Mouse (Mus musculus) heart, embryonic 11.5 days (tissue): ENCODE data around the gene Dot1l. TPM values are rescaled to one million over a fixed set of nuclear protein-coding genes. Genes with fewer than 3 reads are reported as not detected.
"Not testable (repeated sequence)": the region's sequence is repeated elsewhere in the genome, so short reads cannot be mapped to it uniquely, and the experiment has no call there.

Source experiments
- ATAC-seq: fragments of 200-750 bp; cut with Nextera tagmentation; replicated peaks from 2 replicates; pipeline ENCODE4 v1.8.0; 2017; ENCODE audit warnings: moderate library complexity; ENCODE audit not compliant: insufficient number of reproducible peaks, low FRiP score, low TSS enrichment
- H3K27ac ChIP-seq: fragments of 300-500 bp; sonication (generic); 2 replicates; pipeline ENCODE4 v1.5.1; 2014; ENCODE audit warnings: mild to moderate bottlenecking, low read depth, low read length
- H3K27me3 ChIP-seq: fragments of 300-500 bp; sonication (generic); 2 replicates; pipeline ENCODE4 v1.6.1; 2014; ENCODE audit warnings: mild to moderate bottlenecking, low read length, mixed read lengths; ENCODE audit not compliant: control insufficient read depth, insufficient read depth
- H3K36me3 ChIP-seq: fragments of 300-500 bp; sonication (generic); 2 replicates; pipeline ENCODE4 v1.6.1; 2014; ENCODE audit warnings: mild to moderate bottlenecking, low read length, moderate library complexity, mixed read lengths; ENCODE audit not compliant: control insufficient read depth, insufficient read depth
- H3K4me1 ChIP-seq: fragments of 300-500 bp; sonication (generic); 2 replicates; pipeline ENCODE4 v1.6.1; 2014; ENCODE audit warnings: low read length; ENCODE audit not compliant: control insufficient read depth, insufficient read depth
- H3K4me2 ChIP-seq: fragments of 300-500 bp; sonication (generic); 2 replicates; pipeline ENCODE4 v1.6.1; 2014; ENCODE audit warnings: mild to moderate bottlenecking, moderate library complexity
- H3K4me3 ChIP-seq: fragments of 300-500 bp; sonication (generic); 2 replicates; pipeline ENCODE4 v1.5.1; 2014; ENCODE audit warnings: low read depth, low read length
- H3K9ac ChIP-seq: fragments of 300-500 bp; sonication (generic); 2 replicates; pipeline ENCODE4 v1.6.1; 2014; ENCODE audit warnings: mild to moderate bottlenecking, low read depth, low read length, moderate library complexity
- H3K9me3 ChIP-seq: fragments of 300-500 bp; sonication (generic); replicated peaks from 2 replicates; pipeline ENCODE4 v1.6.1; 2016; ENCODE audit warnings: low read length; ENCODE audit not compliant: control insufficient read depth
- WGBS: fragments of 180-500 bp; shearing (Covaris S2); extraction: QIAGEN DNeasy Blood & Tissue Kit; methylation state at CpG from one replicate; pipeline ENCODE4 v1.1.7; 2014; ENCODE audit not compliant: insufficient replicate concordance; 5-methylcytosine and 5-hydroxymethylcytosine counted together
- polyA plus RNA-seq: library from polyadenylated mRNA; unstranded; fragments of >200 nt; fragmentation: Nextera tagmentation; extraction: Ambion mirVana; gene quantifications from 2 replicates; pipeline ENCODE4 v1.2.1, GENCODE M21; 2014

The Dot1l gene
- polyA plus RNA-seq, 1 experiment from 2014 or later = 27.3 TPM

DNA sequence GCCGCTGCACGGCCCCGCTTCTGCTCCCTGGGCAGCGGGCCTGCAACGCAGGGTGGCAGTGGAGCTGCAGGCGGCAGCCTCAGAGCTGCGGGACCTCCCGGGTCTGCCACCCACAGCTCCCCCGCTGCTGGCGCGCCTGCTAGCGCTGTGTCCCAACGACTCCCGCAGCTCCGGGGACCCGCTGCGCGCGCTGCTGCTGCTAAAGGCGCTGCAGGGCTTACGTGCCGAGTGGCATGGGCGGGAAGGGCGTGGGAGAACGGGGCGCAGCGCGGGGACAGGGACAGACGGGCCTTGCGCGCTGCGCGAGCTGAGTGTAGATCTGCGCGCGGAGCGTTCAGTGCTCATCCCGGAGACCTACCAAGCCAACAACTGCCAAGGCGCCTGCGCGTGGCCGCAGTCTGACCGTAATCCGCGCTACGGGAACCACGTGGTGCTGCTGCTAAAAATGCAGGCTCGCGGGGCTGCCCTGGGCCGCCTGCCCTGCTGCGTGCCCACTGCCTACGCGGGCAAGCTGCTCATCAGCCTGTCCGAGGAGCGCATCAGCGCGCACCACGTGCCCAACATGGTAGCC lies 52.1 kb downstream of the Dot1l start:
- no peaks in the 10 kb centered on the region for H3K9me3 ChIP-seq
- H3K27ac ChIP-seq = peak overlapping the region; percentile 64
- peak overlapping the region; percentile 73 for H3K9ac ChIP-seq
- WGBS = 1% methylated on average over 57 of the region's 58 CpGs
- peak overlapping the region; percentile 96 for H3K4me2 ChIP-seq
- H3K36me3 ChIP-seq = peaks cover 16% of the 10 kb centered on the region
- peaks cover 11% of the 10 kb centered on the region for H3K27me3 ChIP-seq
- H3K4me1 ChIP-seq = peaks cover 51% of the 10 kb centered on the region
- H3K4me3 ChIP-seq = peak overlapping the region; percentile 48
- peak; percentile 13; the same call in 1 of the 2 replicates for ATAC-seq

DNA sequence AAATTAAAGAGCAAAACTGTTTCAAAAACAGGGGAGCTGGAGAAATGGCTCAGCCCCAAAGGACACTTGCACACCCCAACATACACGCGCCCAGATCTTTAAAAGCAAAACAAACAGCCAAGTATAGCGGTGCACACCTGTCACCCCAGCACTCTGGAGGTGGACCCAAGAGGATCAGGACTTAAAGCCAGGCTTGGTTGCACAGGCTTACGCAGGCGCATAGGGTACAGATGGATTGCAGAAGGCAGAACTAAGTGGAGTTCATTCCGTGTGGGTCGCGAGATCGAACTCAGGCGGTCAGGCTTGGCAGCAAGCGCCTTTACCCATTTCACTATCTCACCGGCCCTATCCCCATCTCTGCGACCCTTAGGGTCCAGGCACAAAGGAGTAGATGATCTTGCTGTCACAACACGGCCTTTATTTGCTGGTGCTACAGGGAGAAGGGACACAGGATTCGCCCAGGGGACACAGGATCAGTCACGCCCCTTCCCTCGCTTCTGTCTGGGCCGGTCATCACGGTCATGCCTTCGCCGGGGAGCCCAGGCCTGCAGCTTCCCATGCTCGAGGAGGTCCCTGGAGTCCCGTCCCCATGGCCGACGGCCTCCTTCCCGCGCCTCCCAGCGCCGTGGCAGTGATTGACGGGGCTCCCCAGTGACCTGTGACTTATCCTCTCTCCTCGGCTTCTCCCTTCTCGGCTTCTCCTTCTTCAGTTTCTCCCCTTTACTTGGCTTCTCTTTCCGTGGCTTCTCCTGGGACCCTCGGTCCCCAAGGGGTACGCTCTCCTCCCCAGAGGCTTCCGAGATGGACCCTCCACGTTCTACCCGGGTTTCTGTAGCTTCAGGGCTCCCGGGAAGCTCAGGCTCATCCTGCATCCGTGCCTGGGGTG lies 53.3 kb downstream of the Dot1l start:
- peak overlapping the region; percentile 64 for H3K27ac ChIP-seq

DNA sequence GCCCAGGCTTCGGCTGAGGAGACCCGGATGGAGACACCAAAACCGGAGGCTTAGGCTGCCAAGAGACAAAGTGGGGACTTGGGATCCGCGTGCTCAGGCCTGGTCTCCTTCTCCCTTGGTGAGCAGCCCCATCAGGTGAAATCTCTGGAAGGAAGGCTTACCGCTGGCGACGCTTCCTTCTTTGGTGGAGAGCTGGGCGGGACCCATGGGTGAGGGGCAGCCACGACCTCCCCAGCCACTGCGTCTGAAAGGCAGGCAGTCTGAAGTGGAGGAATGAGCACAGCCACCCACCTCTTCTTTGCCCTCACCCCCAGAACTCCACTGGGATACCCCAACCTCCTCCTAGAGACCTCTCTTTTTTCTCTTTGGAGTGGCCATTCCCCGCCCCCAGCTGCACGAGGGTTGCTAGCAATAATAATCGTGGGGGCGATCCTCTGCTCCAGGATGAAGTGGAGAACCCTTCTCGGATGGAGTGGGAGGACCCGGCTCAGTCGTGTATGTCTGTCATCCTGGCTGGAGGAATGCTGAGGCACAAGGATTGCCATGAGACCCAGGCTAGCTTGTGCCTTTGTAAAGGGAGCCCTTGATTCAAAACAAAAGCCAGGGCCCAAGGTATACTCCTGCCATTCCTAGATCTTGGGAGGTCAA lies 54.1 kb downstream of the Dot1l start:
- H3K9me3 ChIP-seq = no peaks in the 10 kb centered on the region

More for the DNA sequence above, 53.3 kb downstream of the Dot1l start:
- Histone ChIP-seq H3K4me3 (peak overlapping the region; percentile 48), H3K36me3 (peaks cover 10% of the 10 kb centered on the region), H3K4me1 (peaks cover 51% of the 10 kb centered on the region), H3K4me2 (peak overlapping the region; percentile 96), H3K27me3 (peaks cover 11% of the 10 kb centered on the region), H3K9me3 (no peaks in the 10 kb centered on the region), H3K9ac (peak overlapping the region; percentile 63)
- no peak for ATAC-seq
- 17% methylated on average over 40 of the region's 40 CpGs for WGBS

DNA sequence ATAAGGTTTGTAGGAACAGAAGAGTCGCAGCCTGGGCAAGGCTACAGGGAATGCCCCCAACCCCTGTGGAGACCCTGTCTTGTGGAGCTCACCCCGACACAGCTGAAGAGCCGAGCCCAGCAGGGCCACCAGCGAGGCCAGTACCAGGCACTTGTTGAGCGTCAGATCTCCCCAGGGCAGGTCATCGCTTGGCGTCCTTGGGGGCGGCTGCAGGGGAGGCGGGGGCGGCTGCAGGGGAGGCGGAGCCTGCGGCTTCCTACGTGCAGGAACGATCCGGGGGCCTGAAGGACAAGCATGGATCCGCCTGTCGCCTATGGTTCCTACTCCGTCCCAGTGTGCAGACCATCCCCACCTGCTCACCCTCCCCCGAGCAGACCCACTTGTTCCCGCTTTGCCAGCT lies 55.1 kb downstream of the Dot1l start:
- peaks cover 45% of the 10 kb centered on the region for H3K4me1 ChIP-seq
- peak overlapping the region; percentile 60 for H3K4me2 ChIP-seq
- 0 out of 2 replicates have a peak overlapping the region, but pooled peaks have one; percentile 50 for H3K27ac ChIP-seq
- peaks cover 11% of the 10 kb centered on the region for H3K27me3 ChIP-seq
- ATAC-seq = no peak
- no peaks in the 10 kb centered on the region for H3K9me3 ChIP-seq
- H3K4me3 ChIP-seq = peak overlapping the region; percentile 27
- H3K36me3 ChIP-seq = no peaks in the 10 kb centered on the region
- 1% methylated on average over 18 of the region's 20 CpGs for WGBS
- H3K9ac ChIP-seq = peak overlapping the region; percentile 50; the same call in 1 of the 2 replicates

More for the DNA sequence above, 54.1 kb downstream of the Dot1l start:
- Histone ChIP-seq H3K4me2 (peak overlapping the region; percentile 96), H3K4me1 (peaks cover 51% of the 10 kb centered on the region), H3K4me3 (peak overlapping the region; percentile 48), H3K27me3 (peaks cover 11% of the 10 kb centered on the region), H3K9ac (peak overlapping the region; percentile 63), H3K27ac (peak overlapping the region; percentile 64), H3K36me3 (peaks cover 3% of the 10 kb centered on the region; the same call in 1 of the 2 replicates)
- ATAC-seq = no peak
- WGBS = 8% methylated on average over 18 of the region's 18 CpGs

DNA sequence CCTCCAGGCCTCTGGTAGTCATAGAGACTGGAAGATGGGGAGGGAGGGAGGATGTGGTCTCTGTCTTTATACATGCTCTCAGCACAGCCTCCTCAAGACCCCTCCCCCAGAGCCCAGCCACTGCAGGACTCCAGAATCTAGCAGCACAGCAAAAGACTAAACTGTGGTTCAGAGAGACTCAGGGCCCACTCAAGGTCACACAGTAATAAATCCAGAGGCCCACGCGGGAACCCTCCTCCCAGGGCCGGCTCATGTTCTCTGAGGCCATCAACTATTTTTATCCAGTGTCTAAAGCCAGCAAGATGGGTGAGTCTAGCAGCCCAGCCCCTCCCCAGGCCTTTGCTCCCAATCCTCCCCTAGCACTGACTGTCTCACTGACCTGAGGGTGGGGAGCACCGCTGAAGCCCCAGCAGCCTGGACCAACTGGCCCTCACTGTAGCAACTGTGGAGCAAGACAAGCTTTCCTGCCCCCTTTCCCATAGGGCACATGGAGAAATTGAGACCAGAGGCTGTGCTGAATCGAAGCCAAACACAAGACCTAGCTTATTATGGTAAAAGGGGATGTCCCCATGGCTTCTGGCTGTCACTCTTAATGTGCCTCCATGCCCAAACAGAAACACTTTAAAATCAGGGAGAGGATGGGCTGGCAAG lies 57.5 kb downstream of the Dot1l start:
- H3K9me3 ChIP-seq = no peaks in the 10 kb centered on the region
- no peak overlapping the region; the same call in 1 of the 2 replicates for H3K9ac ChIP-seq
- no peak overlapping the region for H3K27ac ChIP-seq
- H3K36me3 ChIP-seq = no peaks in the 10 kb centered on the region
- H3K4me3 ChIP-seq = no peak overlapping the region
- H3K27me3 ChIP-seq = peaks cover 6% of the 10 kb centered on the region
- peaks cover 28% of the 10 kb centered on the region for H3K4me1 ChIP-seq
- no peak overlapping the region for H3K4me2 ChIP-seq
- ATAC-seq = no peak
- 35% methylated on average over 5 of the region's 5 CpGs for WGBS

DNA sequence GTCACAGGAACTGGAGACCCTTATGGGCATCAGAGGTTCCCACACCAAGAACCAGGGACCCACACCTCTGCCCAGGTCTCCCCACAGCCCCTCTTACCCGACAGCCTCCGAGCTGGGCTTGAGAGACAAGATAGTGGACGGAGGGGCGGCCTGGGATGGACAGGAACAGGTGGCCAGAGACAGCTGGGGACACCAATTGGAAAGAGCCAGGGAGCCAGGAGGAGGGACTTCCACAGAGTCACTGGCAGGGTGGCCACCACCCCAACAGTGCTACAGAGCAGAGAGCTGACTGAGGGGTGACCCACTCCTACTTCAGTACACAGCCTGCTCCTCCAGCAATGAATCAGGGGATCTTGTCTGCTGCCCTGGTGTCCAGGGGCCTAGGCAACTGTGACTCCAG lies 58.4 kb downstream of the Dot1l start, which contains the start of gene Jsrp1:
TSS of gene Jsrp1 (minus strand) at position 133 of the 400 bp plus-strand sequence.
- Histone ChIP-seq H3K27ac (no peak within 1 kb of the TSS), H3K4me2 (no peak within 1 kb of the TSS), H3K4me1 (peaks cover 19% of the 10 kb centered on the region), H3K36me3 (no peaks in the 10 kb centered on the region), H3K9me3 (no peaks in the 10 kb centered on the region), H3K27me3 (peaks cover 3% of the 10 kb centered on the region), H3K4me3 (no peak within 1 kb of the TSS), H3K9ac (no peak within 1 kb of the TSS; the same call in 1 of the 2 replicates)
- no peak for ATAC-seq
- 41% methylated on average over 4 of the region's 4 CpGs for WGBS

DNA sequence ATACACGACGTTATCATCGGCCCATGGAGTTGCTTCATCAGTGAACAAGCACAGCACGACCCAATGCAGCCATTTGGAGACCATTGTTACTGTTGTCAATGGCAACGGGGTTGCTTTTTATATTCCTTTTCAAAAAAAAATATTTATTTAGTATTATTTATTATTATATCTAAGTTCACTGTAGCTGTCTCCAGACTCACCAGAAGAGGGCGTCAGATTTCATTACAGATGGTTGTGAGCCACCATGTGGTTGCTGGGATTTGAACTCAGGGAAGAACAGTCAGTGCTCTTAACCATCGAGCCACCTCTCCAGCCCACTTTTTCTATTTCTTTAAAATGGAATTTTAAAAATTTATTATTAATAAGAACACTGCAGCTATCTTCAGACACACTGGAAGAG lies 59.8 kb downstream of the Dot1l start:
- H3K4me3 ChIP-seq = no peak overlapping the region
- H3K4me1 ChIP-seq = peaks cover 7% of the 10 kb centered on the region; the same call in 1 of the 2 replicates
- H3K36me3 ChIP-seq = no peaks in the 10 kb centered on the region
- no peak overlapping the region for H3K9ac ChIP-seq
- WGBS = 61% methylated on average over 7 of the region's 7 CpGs
- ATAC-seq = no peak
- H3K27ac ChIP-seq = no peak overlapping the region
- no peaks in the 10 kb centered on the region for H3K9me3 ChIP-seq
- H3K4me2 ChIP-seq = no peak overlapping the region
- no peaks in the 10 kb centered on the region; the same call in 1 of the 2 replicates for H3K27me3 ChIP-seq

DNA sequence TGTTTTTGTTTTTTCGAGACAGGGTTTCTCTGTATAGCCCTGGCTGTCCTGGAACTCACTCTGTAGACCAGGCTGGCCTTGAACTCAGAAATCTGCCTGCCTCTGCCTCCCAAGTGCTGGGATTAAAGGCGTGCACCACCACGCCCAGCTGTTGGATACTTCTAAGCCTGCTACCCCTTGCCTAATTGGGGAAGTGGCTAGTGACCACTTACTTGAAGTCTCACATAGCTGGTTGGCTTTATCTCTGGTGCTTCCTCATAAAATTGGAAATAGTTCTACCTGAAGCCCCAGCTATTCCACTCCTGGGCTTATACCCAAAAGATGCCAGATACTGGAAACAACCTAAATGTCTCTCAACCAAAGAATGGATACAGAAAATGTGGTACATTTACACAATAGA lies 61.3 kb downstream of the Dot1l start:
- not testable (repeated sequence) for H3K27ac ChIP-seq, H3K4me3 ChIP-seq, H3K4me2 ChIP-seq, H3K9ac ChIP-seq, H3K36me3 ChIP-seq, H3K9me3 ChIP-seq, H3K27me3 ChIP-seq, H3K4me1 ChIP-seq, ATAC-seq
- 84% methylated on average over 3 of the region's 3 CpGs for WGBS
